Mouse (Mus musculus) CD8-positive naive resting alpha-beta T cell, adult 2 months (primary cell): ENCODE measurements around the gene Vrk2.

Source experiments
- DNase-seq, 2 experiments: peaks; one replicate each; pipeline ENCODE4 v3.0.0; 2022; ENCODE audit warnings: low read depth in 2 of 2, low spot score in 2 of 2

The Vrk2 gene

DNA sequence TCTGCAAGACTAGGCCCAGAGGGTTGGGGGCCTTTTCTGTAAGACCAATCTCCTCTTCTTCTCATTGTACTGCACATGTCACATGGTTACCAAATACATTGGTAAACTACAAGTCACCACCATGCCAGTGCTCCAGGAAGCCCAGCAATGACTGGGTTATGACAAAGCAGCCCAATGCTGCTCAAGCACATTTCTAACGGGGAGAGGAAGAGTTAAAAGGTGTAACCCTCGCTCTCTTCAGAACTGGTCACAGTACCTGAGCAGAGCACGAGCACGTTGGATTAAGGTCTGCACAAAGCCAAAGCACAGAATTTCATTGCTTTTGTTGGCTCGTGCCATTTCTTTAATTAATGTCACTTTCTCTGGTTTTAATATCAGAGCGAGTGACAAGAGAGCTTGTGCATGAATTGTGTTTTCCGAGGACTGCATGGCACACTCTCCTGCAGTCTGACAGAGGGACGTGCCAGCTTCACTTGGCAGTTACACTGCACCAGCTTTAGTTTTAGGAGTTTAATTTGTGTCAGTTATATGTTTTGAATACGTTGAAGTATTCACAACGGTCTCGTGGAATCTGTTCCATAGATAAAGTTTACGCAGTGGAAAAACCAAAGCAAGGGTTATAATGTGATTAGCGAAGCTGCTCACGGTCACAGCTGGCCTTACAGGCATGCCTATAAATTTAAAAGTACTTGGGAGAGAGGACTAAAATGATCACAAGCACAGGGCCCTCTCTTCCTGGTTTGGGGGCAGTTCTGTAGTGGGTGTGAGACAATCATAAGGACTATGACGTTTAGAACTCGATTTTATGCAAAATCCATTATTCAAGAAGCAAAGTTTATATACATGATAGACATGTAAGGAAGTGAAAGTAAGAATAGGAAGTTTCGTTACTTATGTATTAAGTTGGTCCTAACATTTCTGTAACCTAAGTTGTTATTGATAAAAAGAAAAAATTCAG is 8.1 kb downstream of the Vrk2 start:
- DNase-seq = no peak

DNA sequence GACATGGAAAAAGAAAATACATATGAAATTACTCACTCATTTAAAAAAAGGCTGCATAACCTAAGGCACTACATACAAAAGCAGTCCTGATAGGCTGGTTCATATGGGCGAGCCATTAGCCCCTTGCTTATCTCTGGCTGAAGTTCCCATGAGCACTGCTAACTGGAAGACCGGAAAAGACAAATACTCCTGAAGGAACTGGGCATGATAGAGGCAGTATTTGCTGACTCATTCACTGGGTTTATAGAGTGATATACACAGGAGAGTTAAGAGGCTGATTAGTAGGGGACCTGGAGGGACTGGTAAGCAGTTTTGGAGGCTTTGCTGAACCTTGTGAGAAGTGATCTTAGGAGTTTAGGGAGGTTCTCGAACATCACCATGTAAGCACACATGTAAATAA is 42.2 kb downstream of the Vrk2 start:
- no peak for DNase-seq

DNA sequence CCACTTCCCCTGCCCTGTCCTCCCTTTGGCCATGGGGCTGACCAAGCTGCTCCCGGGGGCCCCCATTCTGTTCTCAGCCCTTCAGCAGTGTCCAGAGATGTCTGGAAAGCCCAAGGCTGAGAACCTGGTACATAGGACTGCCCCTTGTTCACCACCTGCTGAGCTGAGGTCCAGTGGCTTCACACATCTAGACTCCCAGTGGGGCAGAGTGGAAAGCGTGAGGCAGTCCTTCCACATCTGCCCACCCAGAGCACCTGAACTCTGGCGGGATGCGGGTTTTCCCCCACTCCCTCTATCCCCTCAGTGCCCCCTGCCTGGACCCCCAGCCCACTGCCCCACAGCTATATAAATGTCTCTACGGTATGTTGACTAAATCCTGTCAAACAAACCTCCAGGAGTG is 56.0 kb downstream of the Vrk2 start:
- no peak for DNase-seq

DNA sequence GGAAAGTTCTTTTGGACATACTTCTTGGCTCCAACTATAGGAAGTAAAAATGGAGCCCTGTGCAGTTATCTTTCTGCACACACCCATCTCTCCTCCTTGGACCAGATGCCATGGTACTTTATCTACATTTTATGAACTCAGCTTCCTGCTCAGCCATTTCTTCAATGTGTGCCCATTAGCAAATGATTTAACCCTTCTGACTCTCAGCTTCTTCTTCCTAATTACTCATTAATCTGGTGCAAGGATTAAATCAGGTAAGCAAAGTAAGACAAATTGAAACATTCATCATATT is 60.0 kb downstream of the Vrk2 start:
- no peak for DNase-seq

DNA sequence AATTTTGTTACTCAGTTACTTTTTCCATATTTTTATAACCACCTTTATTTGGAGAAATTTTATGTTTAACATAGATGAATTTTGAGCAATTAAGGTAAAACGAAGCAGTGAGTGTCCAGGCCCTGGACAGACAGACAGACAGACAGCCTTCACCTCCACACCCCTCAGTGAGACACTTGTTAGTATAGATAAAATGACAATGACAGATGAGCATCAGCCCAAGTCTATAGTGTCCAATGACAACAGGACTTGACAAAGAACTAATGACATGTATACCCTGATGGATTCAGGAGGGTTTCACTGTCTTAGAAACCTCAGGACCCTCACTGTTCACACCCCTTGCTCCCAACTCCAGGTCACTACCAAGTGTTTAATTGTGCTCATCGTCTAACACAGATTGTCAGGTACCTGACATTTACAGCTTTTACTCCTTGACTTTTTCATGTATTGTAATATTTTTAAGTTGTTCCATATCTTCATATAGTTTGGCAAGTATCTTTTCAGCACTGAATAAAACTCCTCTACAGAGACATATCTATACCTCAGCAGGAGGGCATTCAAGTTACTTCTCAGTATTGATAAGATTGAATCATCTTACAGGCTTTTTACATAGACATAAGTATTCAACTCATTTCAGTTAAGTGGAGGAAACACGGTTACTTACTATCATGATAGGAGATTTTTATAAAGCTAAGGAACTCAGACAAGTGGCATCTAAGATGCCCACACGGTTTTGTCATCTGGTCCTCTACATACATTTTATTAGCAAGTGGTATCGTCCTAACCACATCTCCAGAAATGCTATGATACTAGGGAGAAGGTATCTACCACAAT is 60.6 kb downstream of the Vrk2 start:
- no peak for DNase-seq

DNA sequence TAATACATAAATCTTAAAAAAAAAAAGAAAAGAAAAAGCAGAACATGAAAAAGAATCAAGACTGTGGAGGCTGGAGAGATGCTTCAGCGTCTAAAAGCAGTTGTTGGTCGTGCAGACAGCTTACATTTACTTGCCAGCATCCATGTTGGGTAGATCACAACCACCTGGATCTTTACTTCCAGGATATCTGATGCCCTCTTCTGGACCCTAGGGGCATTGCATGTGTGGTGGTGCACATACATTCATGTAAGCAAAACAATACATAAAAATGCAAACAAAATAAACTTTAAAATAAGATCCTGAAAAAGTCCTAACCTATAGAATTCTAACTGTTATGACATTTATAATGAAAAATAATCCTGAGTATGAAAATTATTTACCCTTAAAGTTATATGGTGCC is 66.9 kb downstream of the Vrk2 start:
- DNase-seq = no peak

DNA sequence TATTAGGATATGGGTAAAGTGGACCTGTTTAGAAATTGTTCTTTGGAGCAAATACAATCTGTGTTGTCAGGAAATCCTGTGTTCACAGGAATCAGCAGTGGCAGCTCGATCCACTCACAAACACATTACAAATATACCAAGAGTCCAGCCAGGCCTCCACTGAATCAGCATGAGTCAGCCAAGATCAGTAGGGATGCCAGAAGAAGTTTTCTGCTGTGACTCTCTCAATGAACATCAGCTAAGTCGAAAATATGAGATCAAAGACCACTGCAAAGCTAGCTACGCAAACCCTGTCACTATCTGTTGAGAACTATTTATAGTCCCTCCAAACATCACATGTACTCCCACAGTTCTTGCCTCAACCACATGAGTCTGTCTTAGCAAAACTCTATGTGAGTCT is 74.8 kb downstream of the Vrk2 start:
- DNase-seq = no peak

DNA sequence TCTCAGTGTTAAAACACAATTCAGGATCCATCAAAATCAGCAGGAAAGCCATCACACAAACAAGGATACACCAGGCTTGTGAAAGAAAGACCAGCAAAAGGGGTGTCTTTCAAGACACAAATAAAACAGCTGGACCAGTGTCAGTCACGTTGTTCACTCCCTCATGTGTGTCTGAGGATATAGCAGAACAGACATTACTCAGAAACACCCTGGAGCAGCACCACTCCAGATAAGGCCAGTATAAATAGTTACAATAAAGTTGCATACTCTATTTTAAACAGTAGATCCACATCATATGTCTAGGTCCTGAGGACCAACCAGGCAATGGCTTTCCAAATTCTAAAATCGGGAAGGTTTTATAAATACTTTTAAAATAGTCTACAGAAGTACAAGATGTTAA is 77.7 kb downstream of the Vrk2 start:
- no peak for DNase-seq

DNA sequence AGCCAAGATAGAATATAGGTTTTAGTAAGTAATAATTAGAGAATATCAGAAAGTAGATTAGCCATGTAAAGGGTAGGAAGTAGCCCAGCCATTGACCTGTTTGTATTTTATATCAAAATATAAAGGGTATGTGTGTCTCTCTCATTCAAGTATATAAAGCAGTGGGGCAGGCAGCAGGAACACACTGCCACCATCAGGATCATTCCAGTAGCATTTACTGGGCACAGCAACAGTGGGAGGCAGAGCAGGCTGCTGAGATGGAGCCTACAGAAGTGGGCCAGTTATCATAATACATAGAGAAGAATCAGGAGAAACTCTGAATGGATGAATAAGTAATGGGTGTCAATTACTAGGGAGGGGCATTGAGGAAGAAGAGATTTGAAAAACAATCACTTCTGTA is 80.1 kb downstream of the Vrk2 start:
- DNase-seq = no peak

DNA sequence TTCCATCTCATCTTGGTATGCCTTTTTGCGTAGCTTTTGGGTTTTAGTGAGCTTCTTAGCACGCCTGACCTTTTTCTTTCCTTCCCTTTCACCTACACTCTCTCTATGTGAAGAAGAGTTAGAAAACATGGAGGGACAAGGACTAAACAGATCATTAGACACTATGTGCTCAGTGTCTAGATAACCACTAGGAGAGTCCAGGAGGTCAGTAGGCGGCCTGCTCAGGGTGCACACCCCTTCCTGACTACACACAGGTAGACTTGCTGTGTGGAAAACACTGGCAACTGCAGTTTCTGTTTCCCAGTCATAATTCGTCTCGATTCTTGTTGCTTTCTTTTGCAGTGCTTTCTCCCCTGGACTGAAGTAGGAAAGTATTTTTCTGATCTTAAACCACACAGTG is 97.8 kb downstream of the Vrk2 start:
- no peak for DNase-seq

DNA sequence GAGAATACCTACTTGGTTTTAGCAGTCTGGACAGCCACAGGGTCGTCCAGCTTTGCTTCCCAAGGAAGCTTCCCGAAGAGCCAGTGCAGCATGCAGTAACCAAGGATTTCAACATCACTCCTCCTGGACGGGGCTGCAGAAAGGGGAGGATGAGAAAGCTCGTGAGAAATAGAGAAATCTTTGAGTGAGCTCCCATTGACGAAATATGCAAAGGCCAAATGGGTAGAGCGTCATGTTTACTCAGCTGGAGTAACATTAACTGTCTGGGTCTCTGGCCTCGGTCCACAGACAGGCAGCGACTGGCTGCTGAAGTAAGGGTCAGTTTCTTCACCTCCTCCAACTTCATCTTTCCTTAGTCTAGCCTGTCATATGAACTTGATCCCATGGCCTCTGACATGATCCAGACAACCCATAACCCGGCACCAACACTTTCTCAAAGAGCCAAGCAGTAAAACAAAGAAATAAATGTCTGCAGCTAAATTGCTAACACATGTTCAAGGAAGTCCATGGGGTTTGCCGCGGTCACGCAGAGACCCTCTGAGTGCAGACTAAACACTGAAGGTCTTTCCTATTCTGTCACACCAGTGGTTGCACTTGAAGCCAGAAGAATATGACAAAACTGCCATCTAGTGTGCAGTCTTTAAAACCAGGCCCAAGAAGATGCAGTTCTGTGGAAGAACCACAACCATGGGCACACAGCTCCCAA is 103.9 kb downstream of the Vrk2 start:
- no peak for DNase-seq

DNA sequence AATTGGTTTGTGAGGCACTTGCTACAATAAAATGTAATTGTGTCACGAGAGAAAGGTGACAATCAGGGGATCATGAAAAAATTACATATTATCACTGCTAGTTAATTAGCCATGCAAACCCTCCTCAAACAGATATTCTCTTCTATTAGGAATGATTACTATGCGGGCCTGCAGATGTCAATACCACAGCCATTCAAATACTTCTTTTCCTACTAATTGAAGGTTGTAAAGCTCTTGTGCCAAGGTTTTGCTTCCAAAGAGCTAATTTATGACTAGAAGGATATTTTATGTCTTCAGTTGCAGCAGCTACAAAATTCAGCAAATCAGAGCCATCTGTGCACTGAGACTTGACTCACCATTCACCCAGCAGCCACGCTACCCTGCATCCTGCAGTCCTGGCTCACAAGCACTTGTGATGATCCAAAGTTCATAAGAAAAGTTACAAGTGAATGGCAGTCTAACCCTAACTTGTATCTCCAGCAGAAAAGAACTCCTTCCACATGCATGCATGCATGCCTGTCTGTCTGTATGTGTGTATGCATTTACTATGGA is 112.0 kb downstream of the Vrk2 start:
- no peak for DNase-seq

DNA sequence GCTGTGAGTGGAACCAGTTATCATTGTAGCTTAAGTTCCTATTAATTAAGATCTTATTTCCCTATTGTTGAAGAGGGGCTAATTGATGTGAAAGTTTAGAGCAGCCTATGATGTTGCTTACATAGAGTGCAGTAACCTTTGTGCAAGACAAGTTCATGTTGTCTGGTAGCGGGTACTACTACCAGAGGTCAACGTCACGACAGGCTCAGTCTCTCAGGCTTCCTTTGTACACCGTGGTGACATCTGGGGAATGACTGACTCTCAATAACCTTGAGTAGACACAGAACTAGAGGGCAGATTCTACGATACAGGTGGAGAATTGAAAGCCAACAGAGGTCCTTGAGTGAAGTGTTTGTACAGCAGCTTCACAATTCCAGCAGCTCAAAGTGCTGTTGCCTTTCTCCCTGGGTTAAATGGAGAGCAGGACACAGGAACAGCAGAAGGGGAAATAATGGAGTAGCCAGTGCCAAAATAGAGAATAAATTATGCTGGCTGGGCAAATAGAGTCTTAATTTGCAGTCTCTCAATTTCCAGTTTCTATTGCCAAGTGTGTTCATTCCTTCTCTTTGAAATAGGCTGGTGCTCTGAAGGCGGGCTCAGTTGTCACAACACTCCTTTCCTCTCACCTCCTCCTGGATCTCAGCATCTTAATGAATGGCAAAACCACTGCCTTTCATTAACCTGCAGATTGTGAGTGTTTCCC is 116.6 kb downstream of the Vrk2 start:
- DNase-seq = no peak

DNA sequence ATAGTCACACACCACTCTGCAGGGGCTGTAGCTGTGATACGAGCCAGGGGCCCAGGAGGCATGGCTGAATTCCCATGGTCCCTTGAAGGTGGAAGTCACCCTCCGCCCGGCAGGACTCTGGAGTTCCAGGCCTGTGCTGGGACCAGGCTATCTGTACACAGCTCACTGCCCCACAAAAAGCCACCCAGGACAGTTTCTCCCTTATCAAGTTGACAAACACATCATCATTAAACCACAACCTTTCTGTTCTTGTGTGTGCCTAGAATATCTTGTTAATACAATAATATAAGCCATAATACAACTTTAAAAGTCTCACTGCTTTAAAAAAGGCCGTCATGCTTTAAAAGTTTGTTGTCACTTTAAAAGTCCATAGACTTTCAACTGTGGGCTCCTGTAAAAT is 139.7 kb downstream of the Vrk2 start:
- no peak for DNase-seq

DNA sequence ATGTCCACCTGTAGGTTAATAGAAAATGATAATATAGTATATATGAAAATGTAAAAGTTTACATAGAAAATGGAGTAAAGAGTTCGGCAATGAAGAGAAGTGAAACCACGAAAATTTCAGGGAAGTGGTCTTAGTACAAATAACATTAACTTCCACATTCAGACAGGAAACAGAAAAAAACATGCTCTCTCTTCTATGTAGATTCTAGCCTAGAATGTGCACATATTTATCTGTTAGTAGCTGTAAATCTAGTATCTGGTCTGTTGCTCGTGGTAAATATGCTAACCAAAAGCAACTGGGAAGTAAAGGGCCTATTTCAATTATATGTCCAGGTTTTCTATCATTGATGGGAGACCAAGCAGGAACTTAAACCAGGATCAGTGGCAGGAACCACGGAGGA is 141.1 kb downstream of the Vrk2 start:
- DNase-seq = no peak

DNA sequence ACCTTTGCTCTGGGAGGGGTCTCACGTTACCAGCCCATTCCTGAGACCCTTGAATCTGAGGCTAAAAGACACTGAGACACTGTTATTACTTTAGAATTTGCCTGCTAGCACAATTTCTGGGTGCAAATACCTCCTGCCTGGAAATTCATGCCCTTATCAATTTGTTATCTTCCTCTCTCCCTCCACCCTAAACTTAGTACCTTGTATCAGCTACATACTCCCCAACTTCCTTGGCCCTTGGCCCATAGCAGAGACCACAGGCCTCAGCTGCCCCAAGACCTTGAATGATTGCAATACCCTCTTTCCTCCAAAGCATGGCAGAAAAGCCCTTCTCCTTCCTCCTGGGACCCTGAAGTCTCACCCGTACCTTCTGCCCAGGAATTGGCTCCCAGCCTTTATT is 142.6 kb downstream of the Vrk2 start:
- no peak for DNase-seq

DNA sequence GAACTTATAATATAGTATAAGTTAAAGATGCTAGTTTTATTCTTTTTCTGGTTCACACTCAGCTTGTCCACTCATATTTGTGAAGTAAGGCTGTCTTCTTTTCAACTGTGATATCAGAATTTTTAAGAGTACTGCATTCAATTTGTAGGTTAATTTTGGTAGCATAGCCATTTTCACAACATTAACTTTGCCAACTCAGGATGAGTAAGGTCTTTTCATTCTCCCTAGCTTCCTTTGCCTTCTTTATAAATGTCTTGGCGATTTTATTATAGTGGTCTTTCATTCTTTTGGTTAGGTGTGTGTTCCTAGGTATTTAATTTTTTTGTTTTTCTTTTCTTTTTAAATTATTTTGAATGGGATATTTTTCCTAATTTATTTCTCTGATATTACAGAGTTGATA is 143.2 kb downstream of the Vrk2 start:
- DNase-seq = no peak

DNA sequence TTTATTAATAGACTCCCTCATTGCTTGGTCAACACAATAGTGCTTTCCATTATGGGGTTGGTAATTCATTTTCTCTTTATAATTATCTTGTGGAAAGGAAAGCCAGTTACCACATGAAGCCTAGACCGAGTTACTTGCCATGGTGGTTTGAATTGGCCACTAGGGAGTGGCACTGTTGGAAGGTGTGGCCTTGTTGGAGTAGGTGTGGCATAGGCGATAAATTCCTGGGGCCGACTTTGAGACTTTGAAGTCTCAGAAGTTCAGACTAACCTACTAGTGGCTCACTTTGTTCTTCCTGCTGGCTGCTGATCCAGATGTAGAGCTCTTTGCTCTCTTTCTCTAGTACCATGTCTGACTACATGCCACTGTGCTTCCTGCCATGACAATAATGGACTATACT is 144.0 kb downstream of the Vrk2 start:
- no peak for DNase-seq

DNA sequence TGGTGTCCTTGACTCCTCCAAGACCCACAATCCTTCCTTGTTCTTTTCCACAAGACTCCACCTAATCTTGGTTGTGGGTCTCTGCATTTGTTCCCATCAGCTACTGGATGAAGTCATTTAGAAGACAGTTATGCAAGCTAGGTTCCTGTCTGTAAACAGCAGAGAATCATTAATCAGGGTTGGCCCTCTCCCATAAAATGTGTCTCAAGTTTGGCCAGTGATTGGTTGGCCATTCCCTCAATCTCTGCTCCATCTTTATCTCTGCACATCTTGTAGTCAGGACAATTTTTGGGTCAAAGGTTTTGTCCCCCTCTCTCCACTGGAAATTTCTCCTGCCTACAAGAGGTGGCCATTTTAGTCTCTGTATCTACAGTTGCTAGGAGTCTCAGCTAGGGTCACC is 149.4 kb downstream of the Vrk2 start:
- no peak for DNase-seq

DNA sequence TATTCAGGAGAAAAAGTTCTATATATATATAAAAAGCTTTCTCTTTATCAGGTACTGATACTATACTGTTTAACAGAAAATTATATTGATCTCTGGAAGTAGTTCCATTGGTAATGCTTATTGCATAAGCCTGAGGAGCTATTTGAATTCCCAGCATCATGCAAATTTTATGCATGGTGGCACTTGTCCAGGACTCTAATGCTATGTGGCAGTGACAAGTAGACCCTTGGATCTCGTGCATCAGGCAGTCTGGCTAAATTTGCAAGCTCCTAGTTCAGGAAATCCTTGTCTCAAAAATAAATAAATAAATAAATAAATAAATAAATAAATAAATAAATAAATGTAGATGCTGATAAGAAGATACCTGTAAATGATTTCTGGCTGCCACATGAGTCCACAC is 152.7 kb downstream of the Vrk2 start:
- no peak for DNase-seq

DNA sequence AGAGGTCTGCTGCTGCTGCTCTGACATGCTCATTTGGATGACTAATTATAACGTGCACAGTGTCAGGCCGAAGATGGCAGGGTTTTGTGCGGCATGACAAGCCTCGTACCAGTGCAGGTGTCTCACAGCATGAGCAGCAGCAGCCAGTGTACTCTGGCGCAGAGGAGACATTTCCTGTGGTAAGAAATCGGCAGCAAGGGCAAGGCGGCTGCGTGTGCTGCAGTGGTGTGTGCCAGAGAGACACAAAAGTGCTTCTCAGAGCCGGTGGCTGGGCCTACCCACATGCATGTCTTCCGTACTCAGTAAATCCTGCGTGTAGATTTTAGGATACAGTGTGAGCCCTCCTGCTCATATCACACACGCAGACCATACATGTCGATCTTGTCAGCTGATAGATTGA is 156.0 kb downstream of the Vrk2 start:
- DNase-seq = no peak
